Mouse (Mus musculus) lung, postnatal 0 days (tissue): ENCODE measurements at regions not wholly inside any gene's neighbourhood (a gene's known extent, or its start where the extent isn't known, plus 50 kb on each side); places are given as distances from the start of the nearest gene placed in this dataset.

Experiments
- CTCF ChIP-seq: IDR thresholded peaks from 2 replicates; pipeline ENCODE4 v1.5.1; 2016; ENCODE audit warnings: antibody characterized with exemption, mild to moderate bottlenecking
- EP300 ChIP-seq: IDR thresholded peaks from 2 replicates; pipeline ENCODE4 v1.6.1; 2016; ENCODE audit warnings: antibody characterized with exemption, mild to moderate bottlenecking, control low read depth

GRCm38 (mm10) chr1:142867024-142867700 is 773.3 kb upstream of the B3galt2 start:
- TF ChIP-seq CTCF (no peak), EP300 (no peak)
